Mouse (Mus musculus) hindbrain, embryonic 13.5 days (tissue): ENCODE measurements around the gene 1700013F07Rik. TPM values are rescaled to one million over a fixed set of nuclear protein-coding genes. Genes with fewer than 3 reads are reported as not detected.
A peak's percentile ranks its signal among the peaks of the same experiment; 100 is the strongest.

Source experiments
- ATAC-seq: fragments of 200-750 bp; cut with Nextera tagmentation; 2 replicates; pipeline ENCODE4 v1.8.0; 2017; ENCODE audit warnings: moderate TSS enrichment; ENCODE audit not compliant: low FRiP score
- H3K27ac ChIP-seq: fragments of 300-500 bp; sonication (generic); 2 replicates; pipeline ENCODE4 v1.5.1; 2015; ENCODE audit warnings: inconsistent platforms, mild to moderate bottlenecking, moderate library complexity
- H3K27me3 ChIP-seq: fragments of 300-500 bp; sonication (generic); 2 replicates; pipeline ENCODE4 v1.6.1; 2015; ENCODE audit warnings: mild to moderate bottlenecking, inconsistent platforms
- H3K36me3 ChIP-seq: fragments of 300-500 bp; sonication (generic); 2 replicates; pipeline ENCODE4 v1.6.1; 2015; ENCODE audit warnings: mild to moderate bottlenecking, inconsistent platforms
- H3K4me1 ChIP-seq: fragments of 300-500 bp; sonication (generic); replicated peaks from 2 replicates; pipeline ENCODE4 v1.6.1; 2015; ENCODE audit warnings: inconsistent platforms
- H3K4me2 ChIP-seq: fragments of 300-500 bp; sonication (generic); 2 replicates; pipeline ENCODE4 v1.6.1; 2015; ENCODE audit warnings: inconsistent platforms, mild to moderate bottlenecking, moderate library complexity
- H3K4me3 ChIP-seq: fragments of 300-500 bp; sonication (generic); 2 replicates; pipeline ENCODE4 v1.5.1; 2015; ENCODE audit warnings: mild to moderate bottlenecking, inconsistent platforms
- H3K9ac ChIP-seq: fragments of 300-500 bp; sonication (generic); 2 replicates; pipeline ENCODE4 v1.6.1; 2015; ENCODE audit warnings: mild to moderate bottlenecking, inconsistent platforms
- H3K9me3 ChIP-seq: fragments of 300-500 bp; sonication (generic); 2 replicates; pipeline ENCODE4 v1.6.1; 2016; ENCODE audit warnings: inconsistent platforms
- WGBS: fragments of 180-500 bp; shearing (Covaris S2); methylation state at CpG from one replicate; pipeline ENCODE4 v1.1.7; 2015; 5-methylcytosine and 5-hydroxymethylcytosine counted together
- microRNA-seq: library from miRNA; unstranded; fragments of <30 nt; microRNA quantifications from one replicate; pipeline ENCODE4, GENCODE M21; 2016
- polyA plus RNA-seq: library from polyadenylated mRNA; unstranded; fragments of >200 nt; fragmentation: Nextera tagmentation; extraction: Ambion mirVana; gene quantifications from 2 replicates; pipeline ENCODE4 v1.2.1, GENCODE M21; 2015

Gene 1700013F07Rik
- polyA plus RNA-seq, 1 experiment from 2014 or later, result 2.9 TPM

GRCm38 (mm10) chr3:108588446-108588845, 54.5 kb downstream of the 1700013F07Rik start:
- Histone ChIP-seq H3K9ac (no peak overlapping the region), H3K27me3 (no peaks in the 10 kb centered on the region), H3K4me2 (no peak overlapping the region), H3K36me3 (no peaks in the 10 kb centered on the region), H3K27ac (no peak overlapping the region), H3K4me3 (no peak overlapping the region), H3K4me1 (peaks cover 10% of the 10 kb centered on the region), H3K9me3 (no peaks in the 10 kb centered on the region)
- no peak for ATAC-seq
- 23% methylated on average over 2 of the region's 2 CpGs for WGBS

- ATAC-seq, result peak; percentile 98
- H3K27me3 ChIP-seq, result no peaks in the 10 kb centered on the region
- no peaks in the 10 kb centered on the region for H3K9me3 ChIP-seq
- H3K4me1 ChIP-seq, result peaks cover 13% of the 10 kb centered on the region
- H3K9ac ChIP-seq, result peak within 1 kb of the TSS; percentile 96
- 6% methylated on average over 42 of the region's 44 CpGs for WGBS
- peak within 1 kb of the TSS; percentile 97 for H3K27ac ChIP-seq
- H3K4me2 ChIP-seq, result peak within 1 kb of the TSS; percentile 69
- H3K4me3 ChIP-seq, result peak within 1 kb of the TSS; percentile 96
- 0 out of 2 replicates have a peak, but pooled peaks cover 4% of the 10 kb centered on the region for H3K36me3 ChIP-seq
Measured at GRCm38 (mm10) chr3:108590786-108591529, 57.0 kb downstream of the 1700013F07Rik start, which contains the start of gene Wdr47. Gene Wdr47, plus strand, starts transcription at chr3:108591279.

- H3K9ac ChIP-seq, result peak overlapping the region; percentile 96
- no peaks in the 10 kb centered on the region for H3K27me3 ChIP-seq
- H3K4me3 ChIP-seq, result peak overlapping the region; percentile 96
- peak; percentile 89 for ATAC-seq
- WGBS, result under 1% methylated on average over 61 of the region's 61 CpGs
- 0 out of 2 replicates have a peak, but pooled peaks cover 4% of the 10 kb centered on the region for H3K36me3 ChIP-seq
- peak overlapping the region; percentile 69 for H3K4me2 ChIP-seq
- H3K4me1 ChIP-seq, result peaks cover 13% of the 10 kb centered on the region
- H3K9me3 ChIP-seq, result no peaks in the 10 kb centered on the region
- peak overlapping the region; percentile 97 for H3K27ac ChIP-seq
Measured at GRCm38 (mm10) chr3:108591530-108592522, 57.9 kb downstream of the 1700013F07Rik start.

Small RNAs within 50 kb of the gene (microRNA-seq; reads per million reads assigned to microRNA genes)
- gene Gm22860, result not detected

Other genes with a start within 250 kb of the 1700013F07Rik start
- 0.13 and 0.21 TPM in 2 replicates for gene Mybphl, start 169.2 kb upstream of the 1700013F07Rik start, polyA plus RNA-seq
- 13.8 and 13.9 TPM in 2 replicates for gene Psrc1, start 150.3 kb upstream of the 1700013F07Rik start, polyA plus RNA-seq
- 50.5 and 58.0 TPM in 2 replicates for gene Celsr2, start 118.6 kb upstream of the 1700013F07Rik start, polyA plus RNA-seq
- gene Sars, start 88.9 kb upstream of the 1700013F07Rik start, polyA plus RNA-seq, result 220 and 230 TPM in 2 replicates
- 9.8 and 10.0 TPM in 2 replicates for gene 5330417C22Rik, start 2.4 kb downstream of the 1700013F07Rik start, polyA plus RNA-seq
- 58.8 and 60.6 TPM in 2 replicates for gene Tmem167b, start 28.3 kb downstream of the 1700013F07Rik start, polyA plus RNA-seq
- 63.8 and 66.2 TPM in 2 replicates for gene Taf13, start 37.5 kb downstream of the 1700013F07Rik start, polyA plus RNA-seq
- 91.5 and 96.5 TPM in 2 replicates for gene Wdr47, start 57.1 kb downstream of the 1700013F07Rik start, polyA plus RNA-seq
- gene Clcc1, start 119.8 kb downstream of the 1700013F07Rik start, polyA plus RNA-seq, result 50.5 and 50.8 TPM in 2 replicates
- 24.4 and 26.8 TPM in 2 replicates for gene Gpsm2, start 188.2 kb downstream of the 1700013F07Rik start, polyA plus RNA-seq
- gene Aknad1, start 205.5 kb downstream of the 1700013F07Rik start, polyA plus RNA-seq, result 0.16 TPM in 1 of 2 replicates, not detected in the other